Mouse (Mus musculus) lung, postnatal 14 days (tissue): ENCODE data around the gene Tpcn2.
A peak's percentile ranks its signal among the peaks of the same experiment; 100 is the strongest.

Experiments
- DNase-seq: peaks from one replicate; pipeline ENCODE4 v3.0.0; 2021

The Tpcn2 gene

DNA sequence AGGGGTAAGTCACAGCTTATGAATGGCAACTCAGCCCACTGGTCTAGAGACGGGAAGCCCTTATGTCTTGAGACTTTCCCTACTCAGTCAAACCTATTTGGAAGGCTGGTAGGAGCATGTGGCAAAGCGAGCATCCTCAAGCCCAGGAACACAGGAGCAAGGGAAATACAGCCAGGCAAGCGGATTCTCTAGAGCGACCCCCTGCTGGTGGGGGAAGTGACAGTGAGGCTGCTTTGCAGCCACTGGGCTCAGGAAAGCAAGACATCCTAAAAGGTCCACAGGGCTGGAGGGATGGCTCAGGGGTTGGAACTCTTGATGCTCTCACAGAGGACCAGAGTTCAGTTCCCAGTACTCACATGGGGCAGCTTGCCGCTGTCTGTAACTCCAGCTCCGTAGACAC lies 87.5 kb downstream of the Tpcn2 start:
- DNase-seq, result no peak

DNA sequence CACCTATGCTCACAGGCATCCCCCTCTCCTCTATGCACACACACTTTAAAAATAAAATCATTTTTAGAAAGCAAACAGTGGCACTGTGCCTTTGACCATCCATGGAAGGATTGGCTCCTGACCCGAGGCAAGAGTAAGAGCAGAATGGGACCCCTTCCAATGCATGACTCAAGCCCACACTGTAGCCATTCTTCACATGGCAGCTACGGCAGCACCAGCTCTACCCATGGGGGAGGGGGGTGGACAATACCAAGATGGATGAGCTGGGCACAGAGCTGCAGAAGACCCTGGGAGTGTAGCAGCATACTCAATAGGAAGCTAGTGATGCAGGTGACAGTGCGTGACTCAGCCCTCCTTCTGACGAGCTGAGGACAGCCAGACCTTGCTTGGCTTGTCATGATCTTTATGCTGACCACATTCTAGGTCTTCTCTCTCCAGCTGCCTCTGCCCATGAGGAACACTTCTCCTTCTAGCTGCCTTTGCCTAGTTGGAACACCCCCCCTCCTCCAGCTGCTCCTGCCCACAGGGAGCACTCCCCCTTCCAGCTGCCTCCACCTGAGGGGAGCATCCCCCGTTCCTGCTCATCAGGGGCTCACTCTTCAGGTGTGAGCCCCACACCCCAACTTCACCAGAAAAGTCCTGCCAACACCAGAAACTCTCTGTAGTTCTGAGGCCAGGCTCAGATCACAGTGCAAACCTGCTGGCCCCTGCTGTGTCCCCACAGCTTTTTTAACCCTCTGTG lies 88.5 kb downstream of the Tpcn2 start:
- DNase-seq, result peak; percentile 42

DNA sequence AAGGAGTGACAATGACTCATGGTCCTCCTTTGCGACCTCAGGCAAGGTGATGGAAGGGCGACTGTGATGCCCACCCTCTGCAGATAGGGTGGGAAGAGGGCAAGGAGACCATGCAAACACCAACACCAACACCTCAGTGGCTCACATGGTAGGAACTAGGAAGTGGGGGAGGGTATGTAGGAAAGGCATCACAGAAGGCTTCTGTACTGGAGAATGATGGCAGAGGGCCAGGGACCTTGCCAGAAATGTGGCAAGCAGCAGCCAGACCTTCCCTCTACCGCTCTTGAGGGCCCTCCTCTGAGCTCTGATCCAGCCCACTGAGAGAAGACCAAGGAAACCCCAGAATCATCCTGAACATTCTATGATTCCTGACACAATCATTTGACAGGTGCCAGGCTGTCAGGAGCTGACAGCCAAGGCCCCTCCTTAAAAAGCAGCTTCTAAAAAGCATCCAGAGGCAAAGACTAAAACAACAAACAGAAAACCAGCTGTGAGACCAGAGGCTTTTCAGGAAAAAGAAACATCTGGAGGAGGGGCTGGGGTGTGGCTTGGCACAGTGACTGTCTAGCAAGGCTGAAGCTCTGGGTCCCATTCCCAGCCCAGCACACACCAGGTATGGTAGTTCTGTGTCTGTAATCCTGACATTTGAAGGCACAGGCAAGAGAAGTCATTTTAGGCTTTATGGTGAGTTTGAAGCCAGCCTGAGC lies 89.2 kb downstream of the Tpcn2 start:
- peak; percentile 76 for DNase-seq

DNA sequence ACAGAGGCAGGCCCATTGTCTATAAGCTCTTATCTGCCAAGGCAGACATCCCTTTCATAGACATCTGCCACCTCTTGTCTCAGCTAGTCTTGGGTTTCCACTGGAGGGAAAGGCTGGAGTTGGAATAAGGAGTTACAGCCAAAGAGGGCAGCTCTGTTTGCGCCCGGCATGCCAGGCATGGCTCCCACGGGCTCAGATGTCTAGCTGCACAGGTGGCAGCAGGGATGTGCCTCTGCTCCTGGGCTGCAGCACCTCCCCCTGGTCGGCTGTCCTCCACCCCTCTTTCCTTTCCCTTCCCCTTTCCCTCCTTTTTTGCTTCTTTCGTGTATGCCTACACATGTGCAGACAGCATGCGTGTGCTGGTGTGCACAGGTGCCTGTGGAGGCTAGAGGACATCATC lies 91.0 kb downstream of the Tpcn2 start:
- no peak for DNase-seq

DNA sequence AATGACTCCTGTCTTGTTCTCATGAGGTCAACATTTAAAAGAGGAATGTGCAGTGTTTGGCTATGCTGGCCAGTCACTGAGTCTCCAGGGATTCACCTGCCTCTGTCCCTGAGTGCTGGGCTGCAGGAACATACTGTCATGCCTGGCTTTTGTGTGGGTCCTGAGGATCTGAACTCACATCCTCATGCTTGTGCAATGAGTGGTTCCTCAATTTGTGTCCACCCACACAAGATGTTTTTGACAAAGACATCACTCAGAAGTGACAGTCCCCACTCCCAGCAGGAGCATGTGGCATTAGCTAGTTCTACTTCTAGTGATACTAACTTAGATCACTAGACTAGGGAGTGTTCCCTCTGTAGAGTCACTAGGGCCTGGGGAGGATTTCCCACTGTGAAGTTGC lies 93.3 kb downstream of the Tpcn2 start:
- DNase-seq, result no peak

DNA sequence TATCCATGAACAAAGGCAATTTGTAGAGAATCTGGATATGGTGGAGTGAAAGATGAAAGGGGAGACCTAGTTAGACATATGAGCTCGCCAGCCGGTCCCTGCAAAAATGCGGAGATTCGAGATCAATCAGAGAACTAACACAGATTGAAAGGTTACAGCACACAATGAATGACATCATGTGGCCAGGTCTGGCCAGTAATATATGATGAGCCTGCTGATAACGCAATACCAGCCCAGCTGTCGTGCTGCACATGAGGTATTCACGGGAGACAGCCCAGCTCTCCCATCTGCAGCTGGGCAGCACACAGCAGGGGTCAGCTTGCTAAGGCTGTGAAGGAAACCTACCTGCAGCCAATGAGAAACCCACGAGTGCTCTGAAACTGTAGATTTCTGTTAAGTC lies 94.5 kb downstream of the Tpcn2 start:
- DNase-seq, result no peak

DNA sequence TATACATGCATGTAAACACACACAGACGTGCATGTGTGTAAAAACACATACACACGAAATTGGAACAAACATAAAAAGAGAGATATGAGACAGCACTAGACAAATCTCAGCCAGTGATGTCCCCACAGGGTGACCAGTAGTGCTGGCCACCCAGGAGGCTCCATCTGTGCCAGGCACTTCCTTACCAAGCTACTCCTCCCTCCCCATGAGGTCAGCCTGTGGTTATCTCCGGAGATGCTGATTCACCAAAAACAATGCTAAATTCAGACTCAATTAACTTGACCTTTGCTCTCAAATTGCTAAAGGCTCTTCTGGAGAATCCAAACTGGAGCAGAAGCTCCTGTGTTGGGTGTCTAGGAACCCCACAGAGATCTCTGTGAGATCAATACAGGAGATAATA lies 96.0 kb downstream of the Tpcn2 start:
- no peak for DNase-seq

DNA sequence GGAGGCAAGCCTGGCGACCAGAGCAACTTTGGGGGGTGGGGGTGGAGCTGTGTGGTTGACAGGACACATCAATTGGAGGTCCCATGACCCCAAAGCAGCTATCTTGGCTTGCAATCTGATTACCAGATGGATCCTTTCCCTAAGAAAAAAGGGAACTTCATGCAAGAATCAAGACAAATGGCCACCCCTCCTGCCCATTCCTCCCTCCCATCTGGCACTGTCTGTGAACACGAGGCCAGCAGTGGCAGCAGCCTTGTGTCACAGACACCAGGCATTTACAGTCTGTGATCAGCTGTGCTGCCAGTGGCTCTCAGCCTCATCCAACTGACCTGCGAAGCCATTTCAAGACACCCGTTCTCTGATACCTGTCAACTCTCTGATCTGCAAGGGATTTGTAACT lies 101.4 kb downstream of the Tpcn2 start:
- peak; percentile 63 for DNase-seq

DNA sequence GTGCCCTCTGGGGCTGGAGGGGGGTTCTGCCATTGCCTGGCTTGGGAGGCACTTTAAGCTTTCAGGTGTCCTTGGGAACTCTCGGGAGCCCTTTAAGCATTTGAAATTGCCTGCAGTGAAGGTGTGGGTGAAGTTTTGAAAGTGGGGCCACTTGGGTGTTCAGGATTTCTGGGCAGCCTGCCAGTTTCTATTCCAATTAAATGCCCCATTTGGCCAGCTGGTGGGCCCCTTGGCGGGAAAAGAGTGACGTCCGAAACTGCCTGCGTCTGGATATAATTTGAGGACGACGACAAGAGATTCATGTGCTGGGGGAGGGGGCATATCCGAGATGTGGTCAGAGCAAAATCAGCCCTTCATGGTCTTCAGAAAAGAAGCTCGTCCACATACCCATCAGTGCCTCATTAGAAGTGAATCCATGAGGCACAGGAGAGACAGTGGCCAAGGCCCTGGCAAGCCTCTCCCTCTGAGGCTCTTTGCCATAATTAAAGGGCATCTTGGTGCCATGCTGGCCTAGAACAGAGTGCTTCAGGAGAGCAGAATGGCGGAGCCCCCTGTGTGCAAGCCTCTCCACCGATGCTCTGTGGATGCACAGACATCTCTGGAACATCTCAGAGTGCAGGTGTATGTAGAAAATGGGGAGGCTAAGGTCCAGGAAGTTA lies 102.3 kb downstream of the Tpcn2 start:
- DNase-seq, result peak; percentile 16

DNA sequence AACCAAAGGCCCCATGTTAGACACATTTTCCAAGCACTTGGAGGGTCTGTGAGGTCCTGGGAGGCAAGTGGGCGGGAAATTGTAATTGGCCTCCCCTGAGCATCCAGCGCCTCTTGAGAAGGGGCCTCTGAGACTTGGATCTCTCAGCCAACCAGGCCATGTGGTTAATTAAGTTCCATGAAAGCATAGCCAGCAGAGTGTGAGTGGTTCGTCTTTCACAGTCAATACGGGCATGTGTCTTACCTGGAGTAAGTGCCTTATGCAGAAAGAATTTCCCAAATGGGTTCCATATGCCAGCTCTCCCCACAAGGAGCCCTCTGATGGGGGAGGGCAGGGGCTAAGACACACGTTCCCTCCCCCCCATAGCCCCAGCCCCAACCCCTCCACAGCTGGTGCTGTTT lies 104.1 kb downstream of the Tpcn2 start:
- no peak for DNase-seq

DNA sequence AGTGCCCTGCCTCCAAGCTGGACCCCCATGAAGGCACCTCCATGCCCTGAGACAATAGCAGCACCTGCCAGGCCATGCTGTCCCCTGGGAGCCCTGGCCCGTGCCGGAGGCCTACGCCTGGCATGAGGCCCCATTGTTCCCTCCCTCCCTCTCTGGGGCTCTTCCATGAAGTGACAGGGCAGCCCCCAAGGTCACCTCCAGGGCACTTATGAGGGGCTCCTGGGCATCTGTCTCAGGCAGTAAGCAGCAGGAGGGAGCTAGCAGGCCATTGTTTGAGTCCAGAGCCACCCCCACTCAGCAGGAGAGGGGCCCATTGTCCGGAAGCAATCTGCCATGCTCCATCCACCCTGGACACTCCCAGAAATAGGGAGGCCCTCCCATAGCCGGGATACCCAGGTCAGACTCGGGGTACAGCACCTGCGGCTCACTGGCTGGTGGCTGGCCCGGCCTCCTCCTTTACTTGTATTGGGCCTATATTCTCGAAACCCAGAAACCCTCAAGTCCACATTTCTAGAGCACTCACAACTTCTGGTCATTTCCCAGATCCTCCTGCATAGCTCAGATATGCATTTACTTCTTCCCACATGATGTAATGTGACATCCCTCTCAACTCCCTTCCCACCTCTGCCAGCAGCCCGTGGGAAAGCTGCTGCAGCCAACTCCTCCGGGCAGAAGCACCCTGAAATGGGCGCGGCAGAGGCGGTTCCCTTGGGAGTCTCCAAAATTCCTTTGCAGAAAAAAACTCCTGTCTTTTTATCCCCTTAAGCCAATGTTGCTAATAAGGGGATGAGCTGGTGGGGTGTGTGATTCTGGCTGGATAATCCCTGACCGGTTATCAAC lies 106.8 kb downstream of the Tpcn2 start:
- no peak for DNase-seq

DNA sequence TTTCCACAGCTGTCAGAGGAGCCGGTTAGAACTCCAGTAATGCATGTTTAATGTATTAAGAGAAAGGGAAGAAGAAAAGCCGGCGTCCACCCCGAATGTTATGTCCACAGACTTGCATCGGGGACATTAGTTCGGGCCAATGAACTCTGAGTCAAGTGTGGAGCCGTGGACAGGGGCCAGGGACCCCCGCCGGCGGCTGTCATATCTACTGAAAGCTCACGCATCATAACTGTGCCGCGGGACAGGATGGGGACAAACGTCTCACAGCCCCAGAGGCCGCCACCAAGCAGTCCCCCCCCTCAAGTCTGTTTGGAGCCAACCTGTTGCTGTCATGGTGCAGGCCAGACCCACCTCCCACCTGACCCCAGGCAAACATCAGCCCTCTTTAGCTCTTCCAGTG lies 110.2 kb downstream of the Tpcn2 start:
- DNase-seq, result no peak

DNA sequence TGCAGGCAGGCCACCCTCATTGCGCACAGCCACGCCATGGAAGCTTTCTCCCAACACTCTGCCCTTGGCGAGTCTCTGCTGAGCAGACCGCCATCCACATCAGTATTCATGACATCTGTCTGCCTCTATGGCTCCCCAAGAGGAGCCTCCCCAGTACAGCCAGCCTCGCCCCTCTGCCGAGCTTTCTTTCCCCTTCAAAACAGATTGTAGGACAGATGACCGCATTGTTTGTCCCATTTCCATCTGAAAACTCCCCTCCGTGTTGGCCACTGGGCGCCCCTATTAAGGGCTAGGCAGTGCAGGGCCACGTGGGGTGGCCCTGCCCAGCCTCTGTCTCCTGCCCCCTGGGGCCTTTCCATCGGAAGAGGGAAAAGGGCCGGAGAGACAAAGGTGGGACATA lies 110.7 kb downstream of the Tpcn2 start:
- no peak for DNase-seq

DNA sequence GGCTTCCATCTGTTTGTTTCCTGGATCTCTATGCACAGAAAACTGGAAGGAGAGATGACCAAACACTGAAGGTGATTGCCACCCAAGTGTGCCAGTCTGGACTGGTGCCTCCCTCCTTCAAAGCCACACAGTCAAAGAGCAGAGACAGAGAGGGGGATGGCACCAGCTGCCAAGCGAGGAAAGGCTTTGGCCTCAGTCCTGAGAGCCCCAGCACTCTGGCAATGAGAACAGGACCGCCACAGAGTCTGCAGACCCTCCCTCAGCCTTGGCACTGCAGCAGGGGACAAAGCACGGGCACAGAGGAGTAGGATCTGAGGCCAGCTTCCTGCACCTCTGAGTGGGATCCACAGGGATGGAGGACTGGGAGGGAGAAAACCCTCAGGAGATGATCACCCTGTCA lies 114.1 kb downstream of the Tpcn2 start:
- DNase-seq, result no peak

DNA sequence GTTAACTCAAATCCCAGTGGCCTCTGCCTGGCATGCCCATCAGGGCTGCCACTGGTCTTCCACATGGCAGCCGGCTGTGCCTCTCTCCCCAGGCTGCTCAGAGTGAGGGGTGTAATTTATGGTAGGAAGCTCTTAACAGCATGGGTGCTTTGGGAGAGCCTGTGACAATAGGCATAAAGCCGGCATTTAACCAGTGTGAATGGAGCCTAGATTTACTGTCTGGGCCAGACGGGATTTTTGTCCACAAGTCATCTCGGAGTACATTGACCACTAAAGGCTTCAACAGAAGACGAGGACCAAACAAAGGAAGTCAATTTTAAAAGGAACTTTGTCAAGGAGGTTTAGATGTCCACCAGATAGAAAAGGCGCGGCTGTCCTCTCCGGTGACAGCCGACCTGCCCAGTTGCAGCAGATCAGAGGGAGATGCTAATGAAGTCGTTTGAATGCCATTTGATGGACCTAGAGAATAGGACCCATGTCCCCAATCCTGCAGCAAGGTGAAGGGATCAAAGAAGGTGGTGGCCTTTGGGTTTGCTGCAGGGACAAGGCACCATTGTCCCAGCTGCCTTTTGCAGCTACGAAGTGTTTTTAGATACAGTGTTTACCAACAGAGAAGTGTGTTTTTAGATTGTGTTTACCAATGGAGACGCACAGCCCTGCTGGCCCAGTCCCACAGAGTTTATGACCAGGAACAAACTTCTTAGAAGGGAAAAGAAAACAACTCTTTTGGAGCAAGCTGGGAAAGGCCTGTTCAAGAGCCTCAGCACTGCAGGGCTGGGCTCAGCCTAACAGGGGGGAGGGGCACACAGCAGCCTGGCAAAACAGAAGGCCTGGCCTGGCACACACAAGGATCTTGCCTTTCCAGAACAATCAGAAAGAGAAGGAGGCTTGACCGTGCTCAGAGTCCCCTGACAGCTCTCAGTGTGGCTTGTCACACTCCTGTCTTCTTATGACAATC lies 124.2 kb downstream of the Tpcn2 start:
- peak; percentile 58 for DNase-seq

DNA sequence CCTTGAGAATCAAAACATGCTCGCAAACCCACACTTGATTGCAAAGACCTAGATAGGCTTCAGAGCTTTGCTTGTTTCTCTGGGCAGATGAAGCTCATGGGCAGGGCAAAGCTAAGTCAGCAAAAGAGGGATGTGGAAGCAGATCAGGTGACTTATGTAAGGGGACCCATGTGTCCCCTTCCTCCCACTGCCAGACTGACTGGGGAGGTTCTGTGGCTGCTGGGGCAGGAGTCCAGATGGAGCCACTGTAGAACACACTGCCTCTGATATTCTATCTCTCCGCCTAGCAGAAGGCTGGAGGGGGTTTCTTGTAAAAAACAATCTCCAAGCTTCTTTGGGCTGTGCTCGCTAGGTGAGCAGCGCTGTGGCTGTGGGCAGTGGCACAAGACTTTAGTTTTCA lies 128.1 kb downstream of the Tpcn2 start:
- DNase-seq, result no peak

DNA sequence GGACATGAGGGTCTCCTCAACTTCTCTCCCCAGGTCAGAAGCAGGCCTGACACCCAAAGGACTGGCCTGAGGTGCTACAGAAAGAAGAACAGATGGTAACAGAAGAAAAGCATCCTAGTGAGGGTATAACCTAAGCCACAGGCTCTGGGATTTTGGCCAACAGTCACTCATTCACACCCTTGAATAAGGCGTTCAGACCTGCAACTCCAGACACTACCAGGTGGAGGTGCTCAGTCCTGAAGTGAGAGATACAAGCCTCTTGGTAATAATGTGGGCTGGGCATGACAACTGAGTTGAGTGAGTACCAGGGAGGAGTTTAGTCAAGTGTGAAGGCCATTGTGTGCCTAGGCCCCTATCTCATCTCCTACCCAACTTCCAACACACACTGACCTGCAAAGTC lies 129.7 kb downstream of the Tpcn2 start:
- no peak for DNase-seq

DNA sequence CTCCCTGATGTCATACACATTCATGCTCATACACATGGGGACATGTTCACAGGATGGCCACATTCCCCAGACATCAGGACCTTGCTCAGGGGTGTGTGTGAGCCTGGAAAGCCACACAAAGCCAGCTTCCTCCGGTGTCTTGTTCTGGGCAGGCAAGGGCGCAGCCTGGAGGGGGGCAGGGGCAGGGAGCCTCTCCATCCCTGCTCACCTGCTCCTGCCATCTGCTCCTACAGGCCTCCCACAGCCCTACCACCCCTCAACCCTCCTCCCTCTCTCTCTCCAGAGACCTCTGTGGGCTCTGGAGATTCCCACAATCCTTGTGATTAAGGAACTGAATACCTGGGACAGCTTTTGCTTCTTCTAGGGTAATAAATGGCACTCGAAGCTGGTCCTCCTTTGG lies 132.0 kb downstream of the Tpcn2 start:
- DNase-seq, result no peak

DNA sequence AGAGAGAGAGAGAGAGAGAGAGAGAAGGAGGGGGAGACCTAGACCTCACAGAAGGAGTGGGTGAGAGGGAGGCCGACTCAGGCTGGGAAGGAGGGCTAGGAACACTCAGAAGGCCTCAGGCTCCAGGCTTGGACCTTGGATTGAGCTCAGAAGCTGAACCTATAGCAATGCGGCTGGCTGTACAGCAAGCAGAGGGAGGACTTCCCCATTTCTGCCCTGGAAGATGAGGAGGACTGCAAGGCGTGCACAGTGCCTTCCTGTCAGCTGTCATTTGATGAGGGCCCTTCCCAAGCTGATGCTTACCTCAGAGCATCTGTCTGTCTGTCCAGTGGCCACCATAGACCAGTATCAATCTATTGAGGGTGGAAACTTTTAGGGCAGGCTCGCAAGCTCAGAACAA lies 134.9 kb downstream of the Tpcn2 start:
- no peak for DNase-seq

DNA sequence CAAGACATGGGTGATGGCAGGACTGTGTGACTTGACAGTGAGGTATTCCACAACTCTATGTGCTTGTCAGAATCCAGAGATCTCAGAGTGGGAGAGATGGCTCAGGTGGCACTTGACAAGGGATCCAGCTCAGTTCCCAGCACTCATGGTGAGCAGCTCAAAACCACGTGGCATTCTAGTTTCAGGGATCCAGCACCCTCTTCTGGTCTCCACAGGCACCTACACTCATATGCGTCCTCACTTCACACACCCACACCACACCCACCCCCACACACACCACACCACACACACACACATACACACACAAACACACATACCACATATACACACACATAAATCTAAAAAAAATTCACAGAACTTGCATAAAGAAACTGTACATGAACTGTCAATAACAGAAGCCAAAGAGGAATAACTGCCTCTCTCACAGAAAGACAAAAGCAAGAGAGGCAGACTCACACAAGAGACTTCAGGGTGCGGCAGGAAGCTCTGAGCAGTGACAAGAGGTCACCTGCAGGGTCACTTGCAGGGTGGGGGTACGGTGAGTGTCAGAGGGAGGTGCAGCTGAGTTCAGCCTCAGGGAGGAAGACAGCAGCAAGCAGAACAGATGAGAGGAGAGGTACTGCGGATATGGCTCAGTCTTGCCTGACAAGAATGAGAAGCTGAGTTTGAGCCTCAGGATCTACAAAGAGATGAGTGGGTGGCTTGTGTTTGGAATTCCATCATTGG lies 135.7 kb downstream of the Tpcn2 start:
- no peak for DNase-seq

DNA sequence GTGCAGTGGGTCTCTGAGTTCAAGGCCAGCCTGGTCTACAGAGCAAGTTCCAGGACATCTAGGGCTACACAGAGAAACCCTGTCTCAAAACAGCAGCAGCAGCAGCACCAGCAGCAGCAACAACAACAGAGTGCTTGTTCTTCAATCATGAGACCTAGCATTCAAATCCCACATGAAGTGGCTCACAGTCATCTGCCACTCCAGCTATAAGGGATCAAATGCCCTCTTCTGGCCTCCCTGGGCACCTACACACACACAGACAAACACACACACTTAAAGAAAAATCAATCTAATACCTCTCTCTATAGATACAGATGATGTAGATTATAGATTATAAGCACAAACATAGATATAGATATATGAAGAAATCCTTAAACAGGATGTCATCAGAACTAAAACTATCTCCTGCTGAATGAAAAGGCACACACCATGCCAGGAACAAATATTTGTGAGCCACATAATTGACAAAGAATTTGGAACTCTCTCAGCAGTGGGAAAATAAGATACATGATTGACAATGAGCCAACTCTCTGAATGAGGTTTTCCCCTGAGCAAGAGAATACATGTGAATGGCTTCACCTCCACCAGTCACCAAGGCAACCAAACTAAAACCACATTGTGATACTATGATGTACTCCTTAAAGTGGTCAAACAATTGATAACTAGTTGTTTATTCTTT lies 137.4 kb downstream of the Tpcn2 start:
- no peak for DNase-seq
